Mouse (Mus musculus): ENCODE results near the gene Actn1. TPM values are rescaled to one million over a fixed set of nuclear protein-coding genes. Genes with fewer than 3 reads are reported as not detected.

Actn1 gene
- total RNA-seq, 2 experiments from 2014 or later, result 92.7 to 100 TPM

- DNase-seq (ENCODE audit: low spot score in 2 of 2), result no peak
Observed at GRCm38 (mm10) chr12:80229010-80229800, 31.0 kb downstream of the Actn1 start.

- DNase-seq (ENCODE audit: low spot score in 2 of 2), result no peak
Observed at GRCm38 (mm10) chr12:80228356-80228755, 31.8 kb downstream of the Actn1 start.

DNA sequence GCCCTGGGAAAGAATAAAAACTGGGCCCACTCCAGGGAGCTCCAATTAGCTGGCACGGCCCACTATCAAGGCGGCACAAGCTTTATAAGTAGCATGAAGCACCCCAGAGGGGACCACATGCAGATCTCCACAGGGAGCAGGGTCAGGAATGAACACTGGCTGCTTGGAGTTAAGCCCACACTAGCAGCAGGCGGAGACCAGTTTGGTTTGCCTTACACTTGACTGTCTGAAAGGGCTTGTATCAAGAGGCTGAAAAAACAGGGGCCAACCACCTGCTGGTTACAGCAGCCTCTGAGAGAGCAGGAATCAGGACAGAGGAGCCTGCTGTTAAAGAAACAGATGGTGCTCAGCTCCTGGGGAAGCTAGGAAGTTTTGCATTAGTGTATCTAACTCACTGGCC lies 32.3 kb downstream of the Actn1 start:
- no peak for DNase-seq (ENCODE audit: low spot score in 2 of 2)

DNA sequence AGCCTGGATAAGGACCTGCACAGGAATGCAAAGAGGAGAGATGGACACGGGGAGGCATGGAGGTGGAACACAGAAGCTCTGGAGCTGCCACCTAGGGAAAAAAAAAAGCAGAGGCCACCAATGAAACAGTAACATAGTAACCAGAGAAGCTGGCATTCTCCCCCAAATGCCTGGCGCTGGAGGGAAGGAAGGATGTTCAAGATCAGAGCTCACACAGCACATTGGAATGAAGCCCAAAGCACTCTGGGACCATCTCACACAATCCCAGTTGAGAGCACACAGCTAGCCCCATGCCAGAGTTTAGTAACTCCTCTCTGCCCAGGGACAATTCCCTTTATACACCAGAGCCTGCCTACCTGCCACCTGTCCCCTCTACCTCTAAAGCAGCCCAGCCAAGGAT lies 34.1 kb downstream of the Actn1 start:
- no peak for DNase-seq (ENCODE audit: low spot score in 2 of 2)

- no peak for DNase-seq (ENCODE audit: low spot score in 2 of 2)
Observed at GRCm38 (mm10) chr12:80224241-80224731, 35.9 kb downstream of the Actn1 start.

DNA sequence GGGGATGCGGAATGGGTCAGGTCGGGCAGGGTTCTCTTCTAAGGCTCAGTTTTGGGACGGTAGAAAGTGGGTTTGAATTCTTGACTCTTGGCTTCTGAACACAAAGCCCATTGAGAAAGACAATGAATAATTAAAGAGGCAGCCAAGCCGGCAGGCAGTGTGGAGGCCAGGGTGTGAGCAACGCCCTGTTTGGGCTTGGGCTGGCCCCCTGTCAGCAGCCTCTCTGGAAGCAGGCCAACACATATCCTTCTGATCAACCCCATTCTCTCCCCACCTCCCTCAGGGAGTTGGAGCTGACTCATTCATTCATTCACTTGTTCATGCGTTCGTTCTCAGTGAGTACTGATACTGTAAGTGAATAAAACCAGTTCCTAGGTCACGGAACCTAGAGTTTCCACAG lies 36.7 kb downstream of the Actn1 start:
- peak in 1 of 2 experiments; percentile 52 for DNase-seq (ENCODE audit: low spot score in 2 of 2)

GRCm38 (mm10) chr12:80222473-80222872 lies 37.7 kb downstream of the Actn1 start:
- no peak for DNase-seq (ENCODE audit: low spot score in 2 of 2)

DNA sequence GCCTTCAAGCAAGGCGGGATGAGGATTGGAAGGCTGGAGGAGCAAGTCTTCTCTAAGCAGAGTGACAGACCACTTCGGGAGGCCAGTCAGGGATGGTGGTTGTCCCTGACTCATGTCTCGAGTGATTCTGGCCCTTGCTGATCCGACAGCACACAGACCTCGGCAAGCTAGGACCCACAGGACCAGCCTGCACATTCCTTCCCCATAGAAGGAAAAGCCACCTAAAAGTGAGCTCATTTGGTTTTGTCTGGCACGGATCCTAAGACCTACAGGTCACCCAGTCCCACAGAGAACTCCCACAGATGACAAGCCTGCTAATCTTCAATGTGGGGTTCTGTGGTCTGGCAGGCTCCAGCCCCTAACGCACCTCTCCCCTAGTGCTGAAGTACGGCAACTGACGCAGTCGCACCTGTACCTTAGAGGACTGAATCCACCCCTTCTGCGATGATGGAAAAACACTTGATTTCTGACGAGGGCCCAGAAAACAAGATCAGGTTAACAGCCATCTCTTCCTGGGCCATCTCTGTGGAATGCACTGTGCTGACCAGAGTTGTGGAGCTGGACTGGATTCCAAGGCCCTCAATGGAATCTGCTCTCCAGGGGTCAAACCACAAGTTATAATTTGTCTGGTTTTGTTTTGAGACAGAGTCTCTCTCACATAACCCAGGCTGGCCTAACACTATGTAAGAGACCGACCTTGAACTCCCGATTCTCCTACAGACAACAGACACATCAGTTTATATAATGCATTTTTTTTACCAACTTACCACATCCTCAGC lies 39.7 kb downstream of the Actn1 start:
- no peak for DNase-seq (ENCODE audit: low spot score in 2 of 2)

DNA sequence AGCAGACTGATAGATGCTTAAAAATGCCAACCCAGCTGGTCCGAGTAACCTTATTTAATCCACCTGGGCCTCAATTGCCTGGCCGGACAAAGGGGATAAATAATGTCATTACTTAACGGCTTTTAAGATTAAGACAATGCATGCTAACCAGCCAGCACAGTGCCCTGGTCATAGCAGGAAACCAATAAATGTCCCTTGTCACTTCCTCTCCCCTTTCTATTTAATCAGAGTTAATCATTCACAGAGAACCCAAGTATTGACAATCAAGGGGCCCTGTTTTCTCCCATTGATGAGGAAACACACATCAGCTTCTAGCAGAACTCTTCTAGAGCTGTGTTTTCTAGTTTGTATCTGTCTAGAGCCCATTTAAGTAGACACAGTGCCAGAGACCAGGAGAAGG lies 41.4 kb downstream of the Actn1 start:
- no peak for DNase-seq (ENCODE audit: low spot score in 2 of 2)

DNA sequence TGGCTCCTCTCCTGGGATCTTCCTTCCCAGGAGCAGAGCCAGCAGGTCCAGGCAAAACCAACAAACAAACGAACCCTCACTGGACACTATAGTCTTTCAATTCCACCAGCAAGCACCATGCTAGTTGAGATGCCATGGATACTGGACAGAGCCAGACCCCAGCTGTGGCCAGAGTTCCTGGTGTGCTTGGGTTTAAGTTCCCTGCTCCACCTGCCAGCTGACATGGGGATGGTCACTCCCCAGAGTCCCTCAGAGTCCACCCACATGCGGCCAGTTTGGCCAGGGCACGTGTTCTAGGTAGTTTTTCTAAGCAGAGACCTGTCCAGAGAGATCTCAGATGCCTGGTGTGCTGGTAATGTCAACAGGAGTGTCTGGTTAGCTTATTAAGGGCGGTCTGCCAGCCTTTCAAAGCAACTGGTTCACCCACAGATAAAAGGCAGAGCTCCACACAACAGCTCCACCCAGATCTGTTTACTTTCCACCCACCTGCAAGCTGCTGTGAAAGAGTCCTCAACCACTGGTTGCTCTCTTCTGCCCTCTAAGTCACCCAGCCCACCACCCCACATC lies 42.0 kb downstream of the Actn1 start:
- no peak for DNase-seq (ENCODE audit: low spot score in 2 of 2)

- DNase-seq (ENCODE audit: low spot score in 2 of 2), result no peak
Observed at GRCm38 (mm10) chr12:80217049-80217448, 43.1 kb downstream of the Actn1 start.

DNA sequence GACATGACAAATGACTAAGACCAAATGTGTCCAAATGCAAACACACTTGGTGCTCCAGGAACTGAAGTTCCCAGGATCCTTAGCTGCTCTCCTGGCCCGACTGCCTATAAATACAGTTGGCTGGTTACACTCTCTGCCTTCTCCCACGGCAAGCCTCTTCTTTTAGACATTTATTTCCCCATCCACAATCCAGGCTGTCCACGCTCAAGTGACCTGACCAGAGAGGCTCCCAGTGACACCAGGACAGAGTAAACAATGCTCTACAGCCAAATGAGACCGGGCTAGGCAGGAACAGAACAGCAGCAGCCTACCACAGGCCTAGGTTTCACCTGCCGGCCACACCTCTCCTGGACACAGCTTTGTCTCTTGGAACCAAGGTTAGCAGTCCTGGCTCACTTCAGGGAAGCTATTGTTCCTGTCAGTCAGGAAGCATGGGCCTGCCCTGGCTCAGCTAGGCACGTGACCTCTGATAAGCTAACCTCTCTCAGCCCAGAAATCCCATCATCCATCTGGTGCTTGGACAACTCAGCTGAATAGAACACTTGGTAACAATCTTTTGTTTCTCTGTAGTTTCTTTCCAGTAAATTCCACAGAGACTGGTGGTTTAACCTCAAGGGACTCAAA lies 43.8 kb downstream of the Actn1 start:
- DNase-seq (ENCODE audit: low spot score in 2 of 2), result no peak

DNA sequence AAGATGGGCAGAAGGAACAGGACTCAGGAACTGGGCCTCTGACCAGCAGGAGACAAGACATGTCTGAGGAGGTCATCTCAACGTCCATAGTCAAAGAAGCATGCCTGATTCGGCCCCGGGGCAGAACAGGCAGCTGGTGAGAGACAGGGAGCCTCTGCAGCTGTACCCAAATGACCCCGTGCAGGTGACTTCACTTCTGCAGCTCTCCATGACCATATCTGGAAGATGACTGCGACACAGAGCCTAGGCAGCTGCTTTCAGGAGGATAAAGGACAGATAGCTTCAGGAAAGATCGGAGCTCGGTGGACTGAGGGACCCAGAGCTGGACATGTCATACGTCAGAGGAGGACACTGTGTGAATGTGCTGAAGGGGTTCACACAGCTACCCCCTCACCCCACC lies 46.4 kb downstream of the Actn1 start:
- DNase-seq (ENCODE audit: low spot score in 2 of 2), result no peak

DNA sequence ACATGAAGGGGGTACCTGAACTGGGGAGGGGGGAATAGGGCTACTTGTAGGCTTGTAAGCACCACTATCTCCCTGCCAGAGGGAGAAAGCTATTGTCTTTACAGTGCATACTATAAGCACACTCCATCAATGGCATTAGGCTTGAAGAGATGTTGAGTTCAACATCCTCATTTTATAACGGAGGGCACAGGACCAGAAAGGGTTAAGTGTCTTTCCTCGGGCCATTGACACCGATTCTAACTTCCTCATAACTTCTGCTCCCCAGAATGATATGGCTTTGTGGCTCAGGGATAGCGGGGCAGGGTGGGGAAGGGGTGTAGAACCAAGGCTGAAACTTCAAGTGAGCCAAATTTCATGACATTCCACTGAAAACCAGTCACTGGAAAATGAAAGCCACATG lies 46.9 kb downstream of the Actn1 start:
- no peak for DNase-seq (ENCODE audit: low spot score in 2 of 2)

DNA sequence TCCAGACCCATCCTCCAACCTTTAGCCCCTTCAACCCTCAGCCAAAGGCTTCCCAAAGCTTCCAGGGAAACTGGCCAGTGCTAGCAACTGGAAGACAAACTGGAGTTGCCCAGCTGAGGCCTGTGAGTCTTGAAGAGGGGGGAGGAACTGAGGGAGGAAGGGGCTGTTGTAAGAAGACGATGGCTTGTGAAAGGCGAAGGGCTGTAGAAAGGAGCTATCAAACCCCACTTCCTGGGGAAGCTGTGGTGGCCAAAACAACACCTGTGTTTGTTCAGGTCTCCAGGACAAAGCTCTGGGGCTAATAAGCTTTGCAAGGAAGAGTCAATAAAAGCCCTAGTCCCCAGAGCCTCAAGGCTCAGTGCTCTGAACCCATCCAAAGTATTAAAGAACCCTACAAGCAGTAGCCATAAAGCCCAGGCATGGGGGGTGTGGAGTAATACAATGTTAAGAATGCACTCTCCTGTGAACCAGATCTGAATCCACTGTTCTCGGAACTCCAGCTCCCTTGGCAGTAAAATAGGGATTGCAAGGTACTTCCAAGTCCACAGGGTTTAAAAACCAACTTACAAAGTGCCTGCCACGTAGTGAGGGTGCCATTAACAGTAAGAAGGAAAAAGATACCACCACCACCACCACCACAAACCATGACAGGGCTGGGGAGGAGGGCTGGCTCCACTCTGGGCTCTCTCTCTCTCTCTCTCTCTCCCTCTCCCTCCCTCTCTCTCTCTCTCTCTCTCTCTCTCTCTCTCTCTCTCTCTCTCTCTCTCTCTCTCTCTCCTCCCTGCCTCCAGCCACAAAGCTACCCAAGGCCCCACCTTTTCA lies 49.2 kb downstream of the Actn1 start:
- no peak for DNase-seq (ENCODE audit: low spot score in 2 of 2)

DNA sequence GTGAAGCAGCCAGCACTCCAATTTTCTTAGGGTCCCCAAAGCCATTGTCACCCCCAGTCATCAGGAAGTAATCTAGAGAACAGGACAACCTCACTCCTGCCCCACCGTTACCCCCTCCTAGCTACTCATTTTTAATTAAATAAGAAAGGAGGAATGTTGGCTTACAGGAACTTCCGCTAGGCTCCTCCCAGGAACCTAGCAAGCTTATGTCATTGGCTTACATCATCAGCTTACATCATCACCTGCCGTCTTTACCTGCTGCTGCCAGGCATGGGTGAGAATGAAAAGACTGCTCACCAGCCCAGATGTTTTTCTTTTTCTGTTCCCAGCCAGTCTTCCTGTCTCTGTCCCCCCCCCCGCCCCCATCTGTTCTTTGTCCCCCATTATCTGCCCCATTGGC lies 50.3 kb downstream of the Actn1 start:
- DNase-seq (ENCODE audit: low spot score in 2 of 2), result no peak

GRCm38 (mm10) chr12:80208126-80208820 lies 51.9 kb downstream of the Actn1 start:
- no peak for DNase-seq (ENCODE audit: low spot score in 2 of 2)

GRCm38 (mm10) chr12:80203284-80203683 lies 56.9 kb downstream of the Actn1 start:
- DNase-seq (ENCODE audit: low spot score in 2 of 2), result no peak

DNA sequence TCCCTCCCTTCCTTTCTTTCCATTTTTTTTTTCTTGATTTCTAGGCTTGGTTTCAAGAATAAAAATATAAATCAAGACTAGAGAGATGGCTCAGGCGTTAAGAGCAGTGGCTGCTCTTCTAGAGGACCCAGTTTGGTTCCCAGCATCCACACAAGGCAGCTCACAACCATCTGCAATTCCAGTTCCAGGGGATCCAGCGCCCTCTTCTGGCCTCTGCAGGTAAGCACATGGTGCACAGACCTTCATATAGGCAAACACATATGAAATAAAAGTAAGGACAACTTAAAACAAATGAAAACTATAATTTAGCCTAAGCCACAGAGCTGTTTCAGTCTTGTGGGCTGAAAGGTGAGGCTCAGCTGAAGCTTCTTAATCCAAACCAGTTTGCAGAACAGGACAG lies 60.4 kb downstream of the Actn1 start:
- DNase-seq (ENCODE audit: low spot score in 2 of 2), result no peak

DNA sequence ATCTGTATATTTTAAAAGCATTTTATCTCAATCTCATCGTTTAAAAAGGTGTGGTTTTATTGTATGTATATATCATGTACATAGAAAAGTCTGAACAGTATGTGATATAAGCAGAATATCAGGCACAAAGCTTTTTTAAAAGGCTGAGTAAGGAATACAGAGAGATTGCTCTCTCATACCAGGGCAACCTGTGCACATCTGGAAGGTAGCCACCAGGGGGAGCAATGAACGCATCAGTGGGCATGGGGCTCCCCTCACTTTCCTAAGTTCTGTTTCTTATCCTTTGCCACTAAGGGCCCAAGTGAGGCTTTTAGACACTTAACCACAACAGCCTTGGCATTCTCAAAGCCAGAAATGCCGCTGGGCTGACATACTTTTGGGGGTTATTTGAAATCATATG lies 61.7 kb downstream of the Actn1 start:
- DNase-seq (ENCODE audit: low spot score in 2 of 2), result peak in 1 of 2 experiments; percentile 69
